Mouse (Mus musculus) left cerebral cortex, postnatal 4 days (tissue): Measurements from ENCODE around the gene Tmc7. TPM values are rescaled to one million over a fixed set of nuclear protein-coding genes. Genes with fewer than 3 reads are reported as not detected.
A peak's percentile ranks its signal among the peaks of the same experiment; 100 is the strongest.

Experiments
- DNase-seq: peaks from one replicate; pipeline ENCODE4 v3.0.0-alpha.2; 2022
- intact Hi-C: fragments of 180-260 bp; cut with DNase I; formaldehyde crosslinking; loops from one replicate; pipeline ENCODE4 v1.15.1; 2025
- total RNA-seq, 2 experiments: library from RNA; stranded (reverse); gene quantifications; 2 replicates each; pipeline ENCODE4 v1.2.3; 2021

Gene Tmc7
- total RNA-seq, 2 experiments from 2014 or later = 13.7 TPM

DNA sequence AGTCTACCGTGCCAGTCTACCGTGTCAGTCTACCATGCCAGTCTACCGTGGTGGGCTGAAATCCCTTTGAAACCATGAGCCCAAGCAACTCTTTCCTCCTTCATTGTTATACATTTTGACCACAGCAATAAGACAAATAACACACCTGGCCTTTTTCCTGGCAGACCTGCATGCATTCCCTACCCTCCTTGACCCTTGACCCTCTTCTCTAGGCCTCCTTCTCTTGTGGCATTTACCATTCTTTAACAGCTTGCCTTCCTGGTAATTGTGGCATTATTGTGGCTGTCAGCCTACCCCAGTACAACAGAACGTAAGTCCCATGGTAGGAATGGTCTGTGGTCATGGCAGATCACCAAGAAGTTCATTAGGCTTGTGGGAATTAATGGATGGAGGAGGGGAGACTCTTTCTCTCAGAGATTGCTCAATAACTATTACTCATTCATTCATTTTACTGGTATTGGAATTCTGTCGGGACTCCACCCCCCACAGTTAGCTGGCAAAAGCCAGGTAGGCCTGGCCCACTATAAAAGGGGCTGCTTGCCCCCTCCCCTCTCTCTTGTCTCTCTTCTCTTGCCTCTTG is 6.3 kb upstream of the Tmc7 start:
- no peak for DNase-seq
- intact Hi-C loops = loop anchor here (5.0 kb wide), 1 partner anchor 96 kb away; no protein-coding TSS in a partner anchor

DNA sequence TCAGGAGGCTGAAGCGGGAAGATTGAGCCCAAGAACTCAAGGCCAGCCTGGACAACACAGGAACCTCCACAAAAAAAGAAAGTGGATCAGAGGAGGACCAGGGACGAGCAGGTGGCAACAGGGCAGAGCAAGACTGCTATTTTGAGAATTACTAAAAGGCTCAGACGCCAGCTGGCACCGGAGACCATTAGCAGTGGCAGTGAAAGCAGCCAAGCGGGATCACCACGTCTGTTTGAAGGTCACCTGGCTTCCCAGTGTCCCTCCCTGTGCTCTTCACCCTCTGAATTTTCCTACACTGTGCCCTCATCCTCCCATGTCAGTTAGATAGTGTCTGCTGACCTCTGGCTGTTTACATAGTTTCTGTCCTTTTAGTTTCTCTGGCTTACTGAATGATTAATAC is 1.3 kb upstream of the Tmc7 start:
- peak; percentile 52 for DNase-seq
- intact Hi-C loops = no loop called here

DNA sequence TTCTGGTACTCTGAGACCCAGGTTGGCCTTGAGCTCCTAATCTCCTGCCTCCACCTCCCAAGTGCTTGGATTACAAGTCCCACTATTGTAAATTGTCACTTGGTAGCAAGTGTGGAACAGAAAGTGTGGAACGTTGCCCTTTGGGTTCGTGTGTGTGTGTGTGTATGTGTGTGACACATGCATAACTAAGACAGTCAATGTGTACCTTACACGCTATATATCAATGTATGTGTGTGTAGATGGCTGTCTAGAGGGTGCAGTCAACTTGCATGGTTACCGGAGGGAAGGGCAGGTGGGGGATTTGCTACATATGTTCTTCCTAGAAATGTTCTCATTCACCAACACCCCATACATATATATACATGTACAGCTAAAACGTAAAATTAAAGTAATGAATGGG is 390 bp upstream of the Tmc7 start:
- no peak for DNase-seq
- intact Hi-C loops = no loop called here

DNA sequence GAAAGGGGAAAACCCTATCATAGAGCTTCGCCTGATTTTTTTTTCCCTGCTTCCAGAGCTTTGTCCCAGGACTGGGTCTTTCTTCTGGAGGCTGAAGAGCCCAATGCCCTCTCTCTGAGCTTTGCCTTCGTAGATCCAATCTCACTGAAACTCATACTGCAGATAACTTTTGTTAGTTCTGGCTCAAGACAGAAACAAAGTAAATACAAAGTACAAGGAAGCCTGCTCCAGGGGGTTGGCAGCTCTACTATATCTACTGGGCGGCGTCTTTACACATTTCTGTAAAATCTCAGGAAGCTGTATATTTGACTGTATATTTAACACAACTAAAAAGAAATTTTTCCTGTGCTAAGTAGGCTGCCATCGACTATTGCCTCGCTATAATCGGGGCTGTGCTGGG is 715 bp downstream of the Tmc7 start:
- DNase-seq = no peak
- intact Hi-C loops = no loop called here

DNA sequence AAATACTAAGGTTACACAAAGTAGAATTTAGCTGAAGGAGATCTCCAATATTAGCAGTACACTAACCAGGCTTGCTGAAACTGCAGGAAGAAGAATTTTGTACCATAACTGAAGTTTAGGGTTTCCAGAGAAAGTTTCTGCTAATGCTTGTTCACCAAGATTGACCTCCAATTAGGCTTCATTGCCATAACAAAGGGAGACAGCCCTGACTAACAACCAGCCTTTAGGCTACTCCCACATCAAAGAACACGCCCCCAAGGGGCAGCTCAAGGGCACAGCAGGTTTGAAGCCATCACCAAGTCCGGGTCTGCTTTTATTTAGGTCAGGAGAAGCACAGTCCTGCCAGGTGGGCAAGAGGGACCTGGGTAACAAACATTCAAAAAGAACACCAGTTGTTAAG is 4.6 kb downstream of the Tmc7 start:
- intact Hi-C loops = no loop called here
- no peak for DNase-seq

DNA sequence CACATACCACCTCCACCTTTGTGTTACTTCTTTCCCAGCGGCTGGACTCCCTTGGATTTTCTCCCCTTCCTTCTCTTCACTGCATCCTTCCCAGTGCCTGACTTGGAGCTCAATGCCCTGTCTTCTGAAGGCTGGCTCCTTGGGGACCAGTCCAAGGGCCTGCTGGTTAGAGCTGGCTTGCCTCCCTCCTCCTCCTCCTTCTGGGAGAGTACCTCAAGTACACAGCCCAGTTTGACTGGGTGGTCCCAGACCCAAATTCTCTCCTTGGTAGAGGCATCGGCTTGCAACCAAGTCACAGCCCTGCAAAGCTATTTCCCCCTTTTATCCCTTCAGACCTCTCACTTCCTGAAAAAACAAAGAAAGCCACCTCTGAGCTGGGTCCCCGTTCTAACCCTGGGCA is 6.3 kb downstream of the Tmc7 start:
- intact Hi-C loops = no loop called here
- DNase-seq = no peak

DNA sequence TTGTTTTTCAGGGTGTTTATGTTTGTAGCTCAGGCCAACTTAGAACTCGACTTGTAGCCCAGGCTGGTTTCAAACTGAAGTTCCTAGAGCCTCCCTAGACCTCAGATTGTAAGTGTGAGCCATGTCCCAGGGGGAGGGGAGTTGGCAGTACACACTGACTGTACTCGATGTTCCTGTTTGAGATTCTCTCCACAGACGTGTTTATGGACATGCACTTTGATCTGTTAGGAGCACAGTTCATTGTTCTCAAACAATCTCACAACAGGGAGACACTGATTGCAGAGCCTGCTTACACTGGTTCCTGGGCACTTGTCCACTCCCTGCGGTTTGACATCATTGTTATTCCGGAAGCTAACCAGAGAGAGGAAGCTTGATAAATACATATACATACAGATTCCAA is 12.5 kb downstream of the Tmc7 start:
- no peak for DNase-seq
- intact Hi-C loops = no loop called here

DNA sequence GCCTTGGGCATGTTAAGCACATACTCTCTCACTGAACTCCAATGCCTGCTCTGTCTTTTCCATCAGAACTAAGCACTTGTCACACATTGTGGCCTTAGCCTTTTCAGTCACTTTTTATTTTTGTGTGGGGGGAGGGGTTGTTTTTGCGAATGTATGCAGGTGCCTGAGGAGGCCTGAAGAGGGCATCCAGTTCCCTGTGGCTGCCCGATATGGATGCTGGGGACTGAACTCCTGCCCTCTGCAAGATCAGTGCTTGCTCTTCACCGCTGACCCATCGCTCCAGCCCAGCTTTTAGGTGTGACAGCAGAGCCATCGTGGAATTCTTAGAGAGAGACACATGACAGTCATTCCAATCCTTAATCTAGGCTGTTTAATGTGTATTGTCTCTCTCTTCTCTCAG is 13.2 kb downstream of the Tmc7 start:
- DNase-seq = no peak
- intact Hi-C loops = no loop called here

DNA sequence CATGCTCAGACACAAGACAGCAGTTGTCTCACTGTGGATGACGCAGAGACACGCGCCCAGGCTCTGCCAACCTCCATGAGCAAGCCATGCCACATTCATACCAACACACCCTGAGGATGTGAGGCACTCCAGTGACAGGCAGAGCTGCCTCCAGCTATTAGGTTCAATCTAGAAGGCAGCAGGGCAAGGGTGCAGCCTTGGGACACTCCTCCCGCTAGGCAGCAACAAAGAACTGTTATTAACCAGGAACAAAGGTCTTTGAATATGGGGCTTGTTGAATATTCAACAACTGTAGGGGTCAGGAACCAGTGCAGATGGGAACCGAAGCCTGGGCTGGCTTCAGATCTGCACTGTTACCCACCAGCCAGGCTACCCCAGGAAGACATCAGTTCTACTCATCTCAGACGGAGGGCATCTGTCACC is 15.4 kb downstream of the Tmc7 start:
- intact Hi-C loops = no loop called here
- DNase-seq = no peak

DNA sequence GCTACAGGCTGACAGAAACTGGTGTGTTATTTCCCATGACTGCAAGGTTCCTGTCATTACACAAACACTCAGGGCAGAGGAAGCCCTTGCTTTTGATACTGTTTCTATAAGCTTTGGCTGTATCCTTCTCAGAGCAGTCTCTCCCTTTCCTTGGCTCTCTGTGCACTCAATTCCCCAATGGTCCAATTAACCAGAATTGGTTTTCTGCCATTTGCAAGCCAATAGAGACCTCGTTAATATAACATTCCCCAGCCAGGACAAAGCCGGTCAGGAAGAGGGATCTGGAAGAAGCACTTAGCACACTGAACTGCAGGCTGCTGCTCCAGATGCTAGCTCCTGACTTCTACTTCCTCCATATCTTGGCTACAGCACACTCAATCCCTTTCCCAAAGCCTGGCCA is 30.2 kb downstream of the Tmc7 start:
- intact Hi-C loops = no loop called here
- no peak for DNase-seq

DNA sequence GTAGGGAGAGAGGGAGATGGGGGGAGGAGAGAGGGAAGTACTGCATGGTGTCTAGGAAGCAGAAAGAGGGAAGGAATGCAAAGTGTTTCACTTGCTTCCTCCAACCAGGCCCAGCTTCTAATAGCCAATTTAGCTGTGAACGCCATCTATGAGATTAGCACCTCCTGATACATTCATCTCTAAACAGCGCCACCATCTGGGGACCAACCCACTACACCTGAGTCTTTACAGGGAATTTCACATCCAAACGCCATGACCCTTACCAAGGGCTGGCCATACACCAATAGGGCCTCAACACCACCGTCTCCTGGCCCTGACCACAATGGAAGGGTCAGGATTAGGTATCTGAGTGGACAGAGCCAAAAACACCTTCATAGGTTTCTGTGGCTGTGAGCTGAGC is 30.7 kb downstream of the Tmc7 start:
- no peak for DNase-seq
- intact Hi-C loops = no loop called here

DNA sequence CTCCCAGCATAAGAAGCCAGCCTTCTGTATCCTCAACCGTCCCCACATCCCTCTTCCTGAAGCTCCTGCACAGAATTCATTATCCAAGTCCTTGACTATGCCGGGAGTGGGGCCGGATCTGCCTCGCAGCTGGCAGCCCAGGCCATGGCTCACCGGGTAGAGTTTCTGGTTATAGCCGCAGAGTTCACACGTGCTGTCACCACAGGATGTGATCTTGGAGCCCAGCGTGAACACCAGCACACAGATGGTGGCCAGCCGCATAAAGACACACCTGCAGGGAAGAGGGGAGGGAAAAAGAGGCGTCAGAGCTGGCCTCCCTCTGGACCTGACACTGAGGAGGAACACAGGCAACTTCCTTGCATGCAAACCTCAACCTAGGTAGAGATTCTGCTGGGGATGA is 37.1 kb downstream of the Tmc7 start:
- no peak for DNase-seq
- intact Hi-C loops = no loop called here

DNA sequence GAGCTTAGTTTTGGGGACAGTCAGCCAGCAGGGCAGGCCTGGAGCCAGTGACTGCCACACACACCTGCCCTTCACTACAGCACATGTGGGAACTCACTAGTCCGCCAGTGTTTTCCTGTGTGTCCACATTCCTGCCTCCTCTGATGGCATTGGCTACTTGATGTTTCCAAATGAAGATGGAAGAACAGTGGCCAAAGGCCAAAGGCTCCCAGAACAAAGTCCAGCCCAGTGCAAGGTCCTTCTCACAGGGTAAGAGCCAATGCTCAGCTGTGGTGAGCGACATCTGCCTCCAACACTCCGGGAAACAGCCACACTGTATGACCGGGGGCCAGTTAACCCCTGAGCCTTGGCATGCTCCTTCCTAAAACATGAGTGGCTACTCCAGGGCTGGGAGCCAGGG is 40.4 kb downstream of the Tmc7 start:
- DNase-seq = no peak
- intact Hi-C loops = no loop called here

DNA sequence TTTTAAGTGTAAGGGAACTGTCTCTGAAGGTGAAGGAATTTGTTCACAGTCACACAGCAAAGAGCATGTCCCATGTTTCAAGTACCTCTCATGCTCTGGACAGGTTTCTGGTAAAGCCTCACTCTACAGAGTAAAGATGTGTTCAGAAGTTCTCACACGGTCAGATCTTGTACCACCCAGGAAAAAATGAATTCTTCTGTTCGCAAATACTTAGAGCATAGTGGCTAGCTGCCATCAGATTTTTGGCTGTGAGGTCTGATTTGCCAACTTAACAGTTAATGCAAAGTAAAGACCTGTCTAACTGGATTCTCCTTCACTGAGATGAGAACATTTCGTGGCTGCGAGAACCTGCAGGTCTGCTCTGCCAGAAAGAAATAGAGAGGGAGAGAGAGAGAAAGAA is 49.5 kb downstream of the Tmc7 start:
- intact Hi-C loops = no loop called here
- DNase-seq = no peak

DNA sequence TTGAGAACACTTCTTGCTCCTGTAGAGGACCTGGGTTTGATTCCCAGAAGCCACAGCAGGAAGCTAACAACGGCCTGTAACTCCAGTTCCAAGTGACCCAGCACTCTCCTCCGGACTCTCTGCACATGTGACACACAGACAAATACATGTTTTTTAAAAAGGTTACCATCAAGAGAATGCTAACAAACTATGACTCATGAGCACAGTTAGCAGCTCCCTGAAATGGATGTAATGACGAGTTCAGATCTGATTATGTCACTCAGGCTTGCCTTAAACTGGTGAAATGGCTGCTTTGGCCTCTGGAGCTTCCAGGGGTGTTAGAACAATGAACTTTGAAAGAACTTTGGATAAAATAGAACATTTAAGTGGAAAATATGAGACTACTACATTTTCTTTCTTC is 50.2 kb downstream of the Tmc7 start:
- DNase-seq = no peak
- intact Hi-C loops = no loop called here

DNA sequence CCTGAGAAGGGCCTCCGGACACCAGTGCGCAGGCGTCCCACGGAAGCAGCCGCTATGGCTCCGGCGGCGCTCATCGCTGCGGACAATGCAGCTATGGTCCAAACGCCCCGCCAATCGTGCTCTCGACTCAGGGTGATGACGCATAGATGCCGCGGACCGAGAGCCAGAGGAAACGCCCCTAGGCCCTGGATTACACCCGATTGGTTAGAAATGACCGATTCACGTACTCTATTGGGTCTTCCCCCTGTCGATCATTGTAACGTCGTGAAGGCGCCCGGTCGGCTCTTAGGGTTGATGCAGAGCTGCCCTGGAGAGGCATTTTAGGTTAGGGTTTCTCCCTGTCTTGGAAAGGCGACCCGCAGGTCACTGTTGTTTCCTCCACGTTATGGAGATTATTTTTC is 51.4 kb downstream of the Tmc7 start, which contains the start of gene Coq7:
Coq7 (minus strand) TSS at position 179 of the 401 bp plus-strand sequence.
- DNase-seq = peak; percentile 96
- intact Hi-C loops = no loop called here

DNA sequence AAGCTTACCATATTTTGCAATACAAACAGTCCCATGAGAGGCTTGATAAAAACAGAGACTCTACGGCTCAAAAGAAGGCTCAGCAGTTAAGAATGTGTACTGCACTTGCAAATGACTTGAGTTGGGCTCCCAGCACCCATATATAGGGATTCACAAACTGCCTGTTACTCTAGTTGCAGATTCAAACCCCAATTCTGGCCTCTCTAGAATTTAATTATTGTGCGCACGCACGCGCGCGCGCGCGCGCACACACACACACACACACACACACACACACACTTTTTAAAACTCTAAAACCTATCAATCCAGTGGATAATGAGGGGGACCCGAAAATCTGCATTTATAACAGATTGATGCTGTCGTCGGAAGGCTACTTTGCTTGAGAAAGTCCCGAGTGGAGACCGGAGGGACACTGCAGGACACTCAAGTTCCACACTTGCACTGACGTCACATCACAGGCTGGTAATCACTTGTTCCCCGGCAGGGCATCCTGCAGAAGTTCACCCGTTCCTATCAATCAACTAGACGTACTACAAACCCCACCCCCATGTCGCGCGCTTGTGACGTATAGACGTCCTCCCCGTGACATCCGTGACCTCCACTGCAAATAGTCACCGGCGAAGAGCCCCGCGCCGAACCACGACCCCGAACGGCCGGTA is 51.9 kb downstream of the Tmc7 start:
- intact Hi-C loops = no loop called here
- peak; percentile 98 for DNase-seq

DNA sequence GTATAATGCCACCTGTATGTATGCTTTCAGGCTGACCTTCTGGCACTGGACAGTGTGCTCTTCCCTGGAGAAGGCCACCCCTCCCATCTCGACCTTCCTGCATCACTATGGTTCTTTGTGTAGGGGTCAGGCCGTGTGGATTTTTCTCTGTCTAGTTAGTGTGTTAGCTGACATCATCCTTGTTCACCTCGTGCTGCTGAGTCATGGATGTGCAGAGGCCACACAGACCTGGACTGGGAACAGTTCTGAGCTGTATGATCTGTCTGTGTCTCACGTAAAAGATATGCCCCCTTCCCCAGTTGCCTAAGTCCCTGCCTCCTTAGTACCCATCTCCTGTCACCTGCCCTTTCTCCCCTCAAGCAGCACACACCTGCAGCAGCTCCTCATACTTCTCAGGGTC is 57.6 kb downstream of the Tmc7 start:
- DNase-seq = no peak
- intact Hi-C loops = no loop called here

DNA sequence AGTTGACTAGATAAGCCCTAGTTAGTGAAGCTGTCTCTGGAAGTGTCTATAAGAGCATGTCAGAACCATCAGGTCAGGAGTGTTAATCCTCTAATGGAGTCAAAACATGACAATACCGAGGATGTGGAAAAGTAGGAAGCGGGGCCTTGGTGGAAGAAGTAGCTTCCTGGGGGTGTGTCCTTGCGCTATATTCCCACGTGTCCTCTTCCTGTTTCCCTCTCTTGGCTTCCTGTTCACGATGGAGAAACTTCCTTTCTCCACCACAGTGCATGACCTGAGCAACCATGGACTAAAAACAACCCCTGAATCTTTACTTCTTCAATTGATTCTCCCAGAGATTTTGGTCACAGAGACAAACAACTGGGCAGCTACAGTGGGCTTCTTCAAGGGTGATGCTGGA is 62.5 kb downstream of the Tmc7 start:
- DNase-seq = no peak
- intact Hi-C loops = no loop called here

DNA sequence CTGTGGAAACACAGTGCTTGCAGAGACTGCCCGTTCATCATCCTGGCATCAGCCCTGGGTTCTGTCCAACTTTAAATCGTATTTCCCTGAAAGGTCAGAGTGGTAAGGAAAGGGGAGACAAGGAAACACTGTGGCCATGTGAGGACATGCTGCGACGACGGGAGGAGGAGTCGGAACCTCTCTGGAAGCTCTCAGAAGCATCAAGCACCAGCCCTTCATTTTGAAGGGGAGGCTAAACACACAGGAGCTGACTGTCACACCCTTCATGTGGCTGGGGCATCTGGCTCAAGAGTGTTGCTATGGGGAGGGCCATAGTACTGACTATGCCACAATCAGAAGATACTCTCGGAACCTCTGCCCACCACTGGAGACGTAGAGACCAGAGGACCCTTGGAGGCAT is 64.9 kb downstream of the Tmc7 start:
- DNase-seq = no peak
- intact Hi-C loops = loop anchor here (2.0 to 5.0 kb wide), 2 partner anchors 67 to 215 kb away; no protein-coding TSS in a partner anchor

DNA sequence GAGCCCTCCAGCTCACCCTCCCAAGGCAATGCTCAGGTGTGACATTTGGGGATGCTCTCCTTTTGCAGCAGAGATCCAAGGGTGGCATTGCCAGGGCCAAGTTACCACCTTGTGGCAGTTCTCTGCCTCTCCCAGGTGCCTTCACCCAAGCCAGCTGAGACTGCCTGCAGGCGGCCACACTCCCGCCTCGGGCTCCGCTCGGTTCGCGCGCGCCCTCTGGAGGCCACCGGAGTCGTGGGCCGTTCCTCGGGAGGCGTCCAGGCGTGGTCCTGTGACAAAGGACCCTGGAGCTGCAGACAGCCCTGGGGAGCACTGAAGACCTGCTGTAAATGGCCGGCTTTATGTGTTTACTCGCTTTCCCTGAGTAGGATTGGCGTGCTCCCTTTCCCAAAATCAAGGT is 65.8 kb downstream of the Tmc7 start:
- DNase-seq = peak; percentile 73
- intact Hi-C loops = loop anchor here (2.0 to 5.0 kb wide), 2 partner anchors 66 to 214 kb away; no protein-coding TSS in a partner anchor

DNA sequence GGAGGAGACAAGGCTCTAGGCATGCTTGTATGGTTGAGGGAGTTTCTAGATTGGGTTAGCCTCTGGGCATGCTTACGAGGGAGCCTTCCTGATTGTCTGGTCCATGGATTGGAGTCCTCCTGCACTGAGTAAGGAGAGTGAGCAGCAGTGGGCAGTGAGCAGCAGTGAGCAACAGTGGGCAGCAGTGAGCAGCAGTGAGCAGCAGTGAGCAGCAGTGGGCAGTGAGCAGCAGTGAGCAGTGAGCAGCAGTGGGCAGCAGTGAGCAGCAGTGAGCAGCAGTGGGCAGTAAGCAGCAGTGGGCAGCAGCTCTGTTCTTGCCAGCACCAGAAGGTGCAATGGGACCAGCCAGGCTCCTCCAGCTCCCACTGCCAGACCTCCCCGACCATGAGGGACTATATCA is 66.7 kb downstream of the Tmc7 start:
- DNase-seq = no peak
- intact Hi-C loops = loop anchor here (2.0 to 5.0 kb wide), 2 partner anchors 66 to 213 kb away; no protein-coding TSS in a partner anchor

DNA sequence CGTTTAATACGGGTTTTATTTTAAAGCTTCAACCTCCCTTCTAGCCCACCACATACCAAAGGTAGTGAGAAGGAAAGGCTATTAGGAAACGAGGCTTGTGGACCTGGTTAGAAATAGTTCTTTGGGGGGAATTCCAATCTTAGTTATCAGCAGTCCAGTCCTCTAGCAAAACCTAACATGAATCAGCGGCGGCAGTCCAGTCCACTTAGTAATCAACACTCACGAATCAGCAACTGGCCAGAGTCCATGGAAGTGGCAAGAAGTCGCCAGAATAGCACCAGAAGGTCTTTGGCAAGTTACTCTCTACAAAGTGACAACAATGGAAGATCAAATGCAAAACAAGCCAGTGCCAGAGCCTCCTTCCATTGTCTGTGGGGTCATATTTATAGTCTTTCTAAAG is 76.0 kb downstream of the Tmc7 start:
- no peak for DNase-seq
- intact Hi-C loops = no loop called here
